Mouse (Mus musculus) pancreas, adult 10 weeks (tissue): Measurements from ENCODE around the gene Eml2. TPM values are rescaled to one million over a fixed set of nuclear protein-coding genes. Genes with fewer than 3 reads are reported as not detected.

ENCODE experiments used
- polyA plus RNA-seq: library from polyadenylated mRNA; stranded (reverse); fragments of 350-450 nt; fragmentation: Illumina TruSeq; extraction: RNeasy Lipid Tissue Mini Kit (QIAGEN cat#74804); gene quantifications from one replicate; pipeline ENCODE4 v1.2.3, GENCODE M21; 2015; ENCODE audit warnings: low read depth, low replicate concordance; ENCODE audit not compliant: insufficient read depth

Eml2 gene
- 6.4 TPM for polyA plus RNA-seq

DNA sequence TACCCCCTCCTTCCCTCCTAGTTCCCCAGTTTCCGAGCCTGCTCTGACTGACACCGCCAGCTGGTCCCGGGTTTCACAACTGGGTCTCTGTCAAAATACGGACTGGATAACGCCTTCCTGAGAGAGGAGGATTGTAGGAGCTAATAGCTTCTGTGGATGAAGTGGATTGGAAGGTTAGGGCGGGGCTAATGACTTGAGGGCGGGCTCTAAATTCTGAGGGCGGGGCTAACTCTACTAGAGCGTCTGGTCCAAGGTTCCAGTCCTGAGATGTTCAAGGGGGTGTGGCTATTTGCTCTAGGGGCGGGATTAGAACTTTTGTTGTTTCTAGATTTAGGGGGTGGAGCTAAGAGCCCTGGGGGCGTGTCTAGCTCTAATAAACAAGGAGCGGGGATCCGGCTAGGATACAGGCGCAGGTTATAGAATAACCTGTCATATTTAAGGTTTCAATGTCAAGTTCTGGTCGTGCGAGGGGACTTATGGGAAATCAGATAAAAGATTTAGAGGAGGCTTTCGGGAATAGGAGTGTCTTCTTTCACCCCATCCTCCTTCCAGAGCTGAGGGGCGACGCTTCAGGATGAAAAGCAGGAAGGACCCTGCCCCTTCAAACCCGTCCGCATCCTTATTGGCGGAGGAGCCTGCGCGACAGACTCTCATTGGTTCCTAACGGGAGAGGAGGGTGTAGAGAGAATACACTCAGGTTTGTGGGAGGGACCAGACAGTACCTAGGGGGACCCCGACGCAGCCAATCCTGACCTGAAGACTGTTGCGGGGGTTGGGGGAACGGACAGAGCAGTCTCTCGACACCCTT is at the start of gene Eml2:
TSS of gene Eml2 (plus strand) at position 714 of the 808 bp plus-strand sequence.

DNA sequence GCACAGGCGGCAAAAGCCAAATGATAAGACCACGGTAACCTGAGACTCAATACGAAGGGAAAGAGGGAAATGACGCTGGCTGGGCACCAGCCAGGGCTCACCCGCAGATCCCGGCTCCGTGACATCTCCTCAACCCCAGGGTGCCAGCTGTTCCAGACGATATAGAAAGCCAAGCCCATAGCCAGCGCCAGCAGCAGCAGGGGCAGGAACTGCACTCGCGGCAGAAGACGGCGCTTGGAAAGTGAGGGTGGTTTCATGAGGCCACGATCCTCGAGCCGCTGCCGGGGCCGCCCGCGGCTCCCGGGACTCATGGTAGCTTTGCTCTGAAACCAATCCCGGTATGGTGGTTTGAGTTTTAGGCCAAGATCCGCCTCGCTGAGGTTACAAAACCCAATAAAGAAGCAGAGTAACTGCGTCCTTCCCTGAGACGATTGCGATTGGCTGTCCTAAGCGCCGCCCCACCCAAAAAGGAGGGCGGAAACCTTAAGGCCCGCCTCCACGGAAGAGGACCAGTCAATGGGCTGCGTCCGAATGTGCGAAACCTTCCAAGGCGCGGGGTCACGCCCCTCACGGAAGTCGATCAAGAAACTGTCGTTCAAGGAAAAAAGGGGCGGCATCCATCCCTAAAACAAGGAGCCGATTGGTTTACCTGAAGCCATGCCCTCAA is 27.2 kb upstream of the Eml2 start, which contains the start of gene Qpctl:
TSS of gene Qpctl (minus strand) at position 417 of the 667 bp plus-strand sequence.

DNA sequence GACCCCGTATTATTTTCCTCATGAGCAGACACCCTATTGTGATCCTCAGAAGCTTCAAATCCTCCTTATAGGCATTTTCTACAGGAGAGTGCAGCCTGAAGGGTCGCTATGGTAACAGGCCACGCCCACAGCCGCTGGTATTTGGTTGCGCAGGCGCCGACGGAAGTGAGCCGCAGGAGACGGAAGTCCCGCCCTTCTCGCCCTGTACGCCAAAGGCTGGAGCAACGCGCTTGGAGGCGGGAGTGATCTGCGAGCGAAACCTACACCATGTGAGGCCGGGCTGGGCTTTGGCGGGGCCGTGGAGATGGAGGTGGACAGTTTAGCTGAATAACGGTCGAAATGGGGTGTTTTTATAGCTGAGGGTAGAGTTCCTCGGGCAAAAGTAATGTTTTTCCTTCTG is 26.6 kb upstream of the Eml2 start, which contains the start of gene Snrpd2:
TSS of gene Snrpd2 (plus strand) at position 97 of the 400 bp plus-strand sequence.

DNA sequence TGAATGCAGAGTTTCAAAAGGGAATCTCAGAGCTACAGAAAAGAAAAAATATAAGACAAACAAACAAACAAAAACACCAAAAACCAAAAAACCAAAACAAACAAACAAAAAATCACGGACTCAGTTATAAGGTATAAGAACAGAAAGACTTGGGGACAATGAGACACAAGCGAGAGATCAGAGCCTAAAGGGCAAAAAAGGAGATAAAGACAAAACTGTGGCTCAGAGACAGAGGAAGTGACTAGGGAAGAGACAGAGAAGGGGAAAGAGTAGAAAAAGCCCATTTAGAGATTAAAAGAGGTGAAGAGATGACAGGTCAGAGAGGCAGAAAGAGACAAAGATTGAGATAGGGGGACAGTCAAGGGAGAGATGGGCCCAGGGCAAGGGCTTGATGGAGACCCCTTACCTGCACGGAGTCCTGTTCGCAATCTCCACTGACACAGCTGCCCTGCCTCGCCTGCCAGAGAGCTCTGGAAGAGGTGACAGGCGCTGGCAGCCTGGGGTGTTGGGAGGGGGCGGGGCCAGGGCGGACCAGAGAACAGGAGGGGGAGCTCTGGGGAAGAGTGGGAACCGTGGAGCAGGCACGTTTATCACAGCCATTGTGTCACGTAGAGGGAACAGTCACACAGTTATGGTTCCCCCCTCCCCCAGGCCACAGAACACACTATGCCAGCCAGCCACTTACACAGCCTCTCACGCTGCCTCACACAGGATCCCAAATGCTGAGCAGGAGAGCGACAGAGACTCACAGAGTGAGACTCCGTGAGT is 10.4 kb upstream of the Eml2 start, which contains the start of gene Gipr:
TSS of gene Gipr (minus strand) at position 472 of the 768 bp plus-strand sequence.

DNA sequence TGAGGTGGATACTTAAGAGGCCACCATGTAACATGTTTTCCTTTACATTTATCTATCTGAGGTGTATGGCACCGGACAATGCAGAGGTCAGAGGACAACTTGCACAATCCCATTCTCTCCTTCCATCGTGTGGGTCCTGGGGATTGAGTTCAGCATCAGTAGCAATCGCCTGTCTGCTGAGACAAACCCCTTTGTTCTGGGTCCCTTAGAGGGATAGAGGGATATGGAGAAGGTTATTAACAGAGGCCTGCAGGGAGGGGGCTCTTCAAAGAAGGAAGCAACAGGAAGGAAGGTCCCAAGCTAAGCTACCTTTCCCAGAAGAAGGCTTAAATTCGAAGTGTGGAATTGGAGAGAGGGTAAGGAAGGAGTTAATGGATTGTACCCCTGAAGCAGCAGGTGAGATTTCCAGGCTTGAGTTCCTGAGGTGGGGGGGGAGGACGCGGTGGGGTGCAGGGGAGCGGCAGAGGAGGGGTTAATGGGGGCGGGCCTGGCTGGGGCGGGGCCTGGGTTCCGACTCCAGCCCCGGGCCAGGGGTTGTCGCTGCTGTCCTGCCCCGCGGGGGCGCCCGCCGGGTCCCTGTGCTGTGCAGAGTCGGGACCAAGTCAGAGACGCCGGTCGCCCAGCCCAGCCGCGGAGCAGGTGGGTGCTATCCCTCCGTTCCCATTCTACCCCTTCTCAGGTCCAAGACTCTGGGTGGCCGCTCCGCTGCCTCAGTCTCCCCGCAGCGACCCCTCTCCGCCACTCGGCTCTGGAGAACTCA is 36.0 kb downstream of the Eml2 start, which contains the start of gene Gpr4:
TSS of gene Gpr4 (plus strand) at position 543 of the 760 bp plus-strand sequence.

DNA sequence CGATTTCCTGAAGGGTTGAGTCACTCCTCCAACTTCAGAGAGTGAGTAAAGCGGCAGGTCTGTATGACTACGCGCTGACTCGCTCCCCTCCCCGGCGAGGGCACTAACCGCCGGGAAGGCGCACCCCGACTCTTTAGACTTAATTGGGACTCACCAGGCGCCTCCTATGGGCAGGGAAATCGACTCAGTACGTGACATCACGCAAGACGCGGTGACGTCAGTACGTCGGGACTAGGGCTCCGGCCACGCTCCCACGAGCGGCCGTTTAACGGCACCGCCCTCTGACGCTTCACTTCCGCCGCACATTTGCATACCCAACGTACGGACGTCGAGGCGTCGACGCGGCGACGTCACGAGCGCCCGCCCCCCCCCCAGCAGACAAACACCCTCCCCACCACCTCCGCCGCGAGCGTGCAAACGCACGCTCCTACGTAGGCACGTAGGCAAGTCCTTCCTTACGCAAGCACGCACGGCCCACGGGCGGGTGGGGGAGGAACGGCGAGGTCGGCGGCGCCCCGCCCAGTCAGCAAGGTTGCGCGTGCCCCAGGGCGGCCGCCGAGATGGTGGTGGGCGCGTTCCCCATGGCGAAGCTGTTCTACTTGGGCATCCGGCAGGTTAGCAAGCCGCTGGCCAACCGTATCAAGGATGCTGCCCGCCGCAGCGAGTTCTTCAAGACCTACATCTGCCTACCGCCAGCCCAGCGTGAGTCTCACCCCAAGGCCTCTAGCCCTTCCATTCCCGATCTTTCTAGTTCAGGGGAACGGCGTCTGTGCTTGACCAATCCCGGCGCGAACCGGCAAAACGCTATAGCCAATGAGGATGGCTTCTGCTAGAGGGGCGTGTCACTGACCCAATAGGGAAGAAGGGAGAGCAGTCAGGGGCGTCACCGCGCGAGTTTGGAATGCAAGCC is 51.9 kb downstream of the Eml2 start, which contains the start of gene Opa3:
TSS of gene Opa3 (plus strand) at position 452 of the 910 bp plus-strand sequence.

Other genes with a start within 250 kb of the Eml2 start
- not detected for gene Nanos2, start 189.0 kb upstream of the Eml2 start, polyA plus RNA-seq
- gene Mypop, start 185.2 kb upstream of the Eml2 start, polyA plus RNA-seq, result 2.5 TPM
- gene Irf2bp1, start 172.4 kb upstream of the Eml2 start, polyA plus RNA-seq, result 5.9 TPM
- gene Foxa3, start 152.9 kb upstream of the Eml2 start, polyA plus RNA-seq, result 5.9 TPM
- 20.0 TPM for gene Sympk, start 152.0 kb upstream of the Eml2 start, polyA plus RNA-seq
- not detected for gene Rsph6a, start 121.7 kb upstream of the Eml2 start, polyA plus RNA-seq
- gene Dmwd, start 100.2 kb upstream of the Eml2 start, polyA plus RNA-seq, result 10.7 TPM
- gene Dmpk, start 92.6 kb upstream of the Eml2 start, polyA plus RNA-seq, result 15.3 TPM
- gene Six5, start 81.8 kb upstream of the Eml2 start, polyA plus RNA-seq, result 8.4 TPM
- not detected for gene Gm4969, start 58.1 kb upstream of the Eml2 start, polyA plus RNA-seq
- 1.5 TPM for gene Fbxo46, start 56.6 kb upstream of the Eml2 start, polyA plus RNA-seq
- 5.5 TPM for gene Qpctl, start 27.1 kb upstream of the Eml2 start, polyA plus RNA-seq
- 17.7 TPM for gene Snrpd2, start 26.7 kb upstream of the Eml2 start, polyA plus RNA-seq
- gene Gipr, start 10.3 kb upstream of the Eml2 start, polyA plus RNA-seq, result 6.9 TPM
- 3.5 TPM for gene Gpr4, start 36.1 kb downstream of the Eml2 start, polyA plus RNA-seq
- gene Opa3, start 51.9 kb downstream of the Eml2 start, polyA plus RNA-seq, result 3.2 TPM
- gene Vasp, start 95.4 kb downstream of the Eml2 start, polyA plus RNA-seq, result 15.6 TPM
- gene Ppm1n, start 103.6 kb downstream of the Eml2 start, polyA plus RNA-seq, result not detected
- 0.98 TPM for gene Rtn2, start 106.2 kb downstream of the Eml2 start, polyA plus RNA-seq
- 3.5 TPM for gene Fosb, start 133.6 kb downstream of the Eml2 start, polyA plus RNA-seq
- gene Ercc1, start 168.4 kb downstream of the Eml2 start, polyA plus RNA-seq, result 11.2 TPM
- 2.5 TPM for gene Cd3eap, start 183.1 kb downstream of the Eml2 start, polyA plus RNA-seq
- gene Ppp1r13l, start 183.3 kb downstream of the Eml2 start, polyA plus RNA-seq, result 2.4 TPM
- gene Ercc2, start 205.6 kb downstream of the Eml2 start, polyA plus RNA-seq, result 7.7 TPM
- 4.6 TPM for gene Klc3, start 227.7 kb downstream of the Eml2 start, polyA plus RNA-seq
- gene Ckm, start 228.4 kb downstream of the Eml2 start, polyA plus RNA-seq, result 0.68 TPM